Mouse (Mus musculus) E14TG2a.4 (cell line): ENCODE data around the gene Dcaf15.
A peak's percentile ranks its signal among the peaks of the same experiment; 100 is the strongest.

Experiments used
- H3K27me3 ChIP-seq: 2 replicates; pipeline ENCODE4 v1.6.1; 2014; ENCODE audit warnings: low read length, control low read depth; ENCODE audit not compliant: insufficient read depth
- H3K36me3 ChIP-seq: 2 replicates; pipeline ENCODE4 v1.6.1; 2014; ENCODE audit warnings: low read length, control low read depth; ENCODE audit not compliant: insufficient read depth
- H3K4me1 ChIP-seq: replicated peaks from 2 replicates; pipeline ENCODE4 v1.6.1; 2014; ENCODE audit warnings: low read depth, low read length, control low read depth
- H3K4me3 ChIP-seq: replicated peaks from 2 replicates; pipeline ENCODE4 v1.5.1; 2014; ENCODE audit warnings: mild to moderate bottlenecking, low read length
- H3K9me3 ChIP-seq: 2 replicates; pipeline ENCODE4 v1.6.1; 2014; ENCODE audit warnings: low read length, control low read depth
- CTCF ChIP-seq: conservative IDR thresholded peaks from 2 replicates; pipeline ENCODE4 v1.5.1; 2014; ENCODE audit warnings: low read length
- NANOG ChIP-seq: IDR thresholded peaks from 2 replicates; pipeline ENCODE4 v1.6.1; 2014; ENCODE audit warnings: borderline replicate concordance, low read length, mixed read lengths
- POU5F1 ChIP-seq: IDR thresholded peaks from 2 replicates; pipeline ENCODE4 v1.6.1; 2014; ENCODE audit warnings: low read length, borderline replicate concordance

Dcaf15 gene

GRCm38 (mm10) chr8:84057827-84058226 lies 46.7 kb downstream of the Dcaf15 start:
- no peaks in the 10 kb centered on the region for H3K36me3 ChIP-seq
- H3K4me1 ChIP-seq, result peaks cover 9% of the 10 kb centered on the region; the same call in 1 of the 2 replicates
- no peaks in the 10 kb centered on the region for H3K27me3 ChIP-seq
- peaks cover 20% of the 10 kb centered on the region for H3K9me3 ChIP-seq
- H3K4me3 ChIP-seq, result 0 out of 2 replicates have a peak overlapping the region, but pooled peaks have one; percentile 13
- TF ChIP-seq POU5F1, result no peak
- TF ChIP-seq NANOG, result no peak
- no peak for TF ChIP-seq CTCF

GRCm38 (mm10) chr8:84053229-84053628 lies 51.3 kb downstream of the Dcaf15 start:
- Histone ChIP-seq H3K9me3 (peaks cover 20% of the 10 kb centered on the region), H3K4me3 (no peak overlapping the region), H3K27me3 (0 out of 2 replicates have a peak, but pooled peaks cover 7% of the 10 kb centered on the region), H3K36me3 (no peaks in the 10 kb centered on the region), H3K4me1 (peaks cover 9% of the 10 kb centered on the region; the same call in 1 of the 2 replicates)
- no peak for TF ChIP-seq NANOG
- TF ChIP-seq CTCF, result peak; percentile 75

GRCm38 (mm10) chr8:84052746-84053145 lies 51.8 kb downstream of the Dcaf15 start:
- H3K36me3 ChIP-seq, result no peaks in the 10 kb centered on the region
- H3K27me3 ChIP-seq, result peaks cover 9% of the 10 kb centered on the region; the same call in 1 of the 2 replicates
- H3K9me3 ChIP-seq, result peaks cover 15% of the 10 kb centered on the region
- TF ChIP-seq CTCF, result no peak
- TF ChIP-seq NANOG, result no peak
- no peak for TF ChIP-seq POU5F1
- no peak overlapping the region for H3K4me3 ChIP-seq
- peaks cover 12% of the 10 kb centered on the region; the same call in 1 of the 2 replicates for H3K4me1 ChIP-seq

- Histone ChIP-seq H3K4me3 (no peak overlapping the region), H3K27me3 (peaks cover 34% of the 10 kb centered on the region), H3K36me3 (no peaks in the 10 kb centered on the region), H3K9me3 (no peaks in the 10 kb centered on the region), H3K4me1 (peaks cover 24% of the 10 kb centered on the region)
- TF ChIP-seq NANOG, result no peak
- no peak for TF ChIP-seq CTCF
- TF ChIP-seq POU5F1, result no peak
Measured at GRCm38 (mm10) chr8:84048171-84048570, 56.4 kb downstream of the Dcaf15 start.
